Mouse (Mus musculus): ENCODE data around the gene Cd72.

DNA sequence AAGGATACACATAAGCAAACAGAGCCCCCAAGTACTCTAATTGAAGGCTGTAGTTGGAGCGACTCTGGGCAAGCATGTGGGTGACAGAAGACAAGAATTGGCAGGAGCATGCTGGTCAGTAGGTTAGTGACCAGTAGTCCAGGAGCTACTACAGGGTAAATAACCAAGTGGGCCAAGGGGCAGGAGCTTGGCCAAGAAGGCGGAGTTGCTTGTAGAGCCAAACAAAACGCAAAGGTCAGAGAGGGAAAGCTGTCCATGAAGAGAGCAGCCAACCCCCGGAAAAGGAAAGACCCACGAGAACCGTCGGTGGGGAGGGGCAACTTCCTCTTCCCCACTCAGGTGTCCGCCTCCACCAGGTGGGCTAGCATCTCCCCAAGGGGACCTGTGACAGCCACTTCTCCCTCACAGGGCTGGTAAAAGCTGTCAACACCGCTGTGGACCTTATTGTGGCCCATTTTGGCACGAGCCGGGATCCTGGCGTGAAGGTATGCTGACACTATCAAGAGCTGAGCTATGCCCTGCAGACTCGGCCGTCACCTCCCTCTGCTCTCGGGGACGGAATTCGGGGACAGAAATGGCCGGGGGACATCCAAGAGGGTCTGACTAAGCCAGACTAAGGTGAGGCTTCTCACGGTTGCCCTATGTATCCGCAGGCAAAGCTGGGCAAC is 31.0 kb downstream of the Cd72 start:
- no peak for TF ChIP-seq USF1 (IDR thresholded peaks at IDR 0.05; ENCODE audit: low read depth)
- TF ChIP-seq CTCF (IDR thresholded peaks at IDR 0.05; ENCODE audit: control insufficient read depth, insufficient read depth, insufficient read length): no peak
